Mouse (Mus musculus) small intestine, adult 10 weeks (tissue): Measurements from ENCODE around the gene Fbxo47. TPM values are rescaled to one million over a fixed set of nuclear protein-coding genes. Genes with fewer than 3 reads are reported as not detected.

ENCODE experiments used
- polyA plus RNA-seq: library from polyadenylated mRNA; stranded (reverse); fragments of 350-450 nt; fragmentation: Illumina TruSeq; extraction: RNeasy Lipid Tissue Mini Kit (QIAGEN cat#74804); gene quantifications from one replicate; pipeline ENCODE4 v1.2.3, GENCODE M21; 2014; ENCODE audit warnings: low replicate concordance

The Fbxo47 gene
- 1.5 TPM for polyA plus RNA-seq

DNA sequence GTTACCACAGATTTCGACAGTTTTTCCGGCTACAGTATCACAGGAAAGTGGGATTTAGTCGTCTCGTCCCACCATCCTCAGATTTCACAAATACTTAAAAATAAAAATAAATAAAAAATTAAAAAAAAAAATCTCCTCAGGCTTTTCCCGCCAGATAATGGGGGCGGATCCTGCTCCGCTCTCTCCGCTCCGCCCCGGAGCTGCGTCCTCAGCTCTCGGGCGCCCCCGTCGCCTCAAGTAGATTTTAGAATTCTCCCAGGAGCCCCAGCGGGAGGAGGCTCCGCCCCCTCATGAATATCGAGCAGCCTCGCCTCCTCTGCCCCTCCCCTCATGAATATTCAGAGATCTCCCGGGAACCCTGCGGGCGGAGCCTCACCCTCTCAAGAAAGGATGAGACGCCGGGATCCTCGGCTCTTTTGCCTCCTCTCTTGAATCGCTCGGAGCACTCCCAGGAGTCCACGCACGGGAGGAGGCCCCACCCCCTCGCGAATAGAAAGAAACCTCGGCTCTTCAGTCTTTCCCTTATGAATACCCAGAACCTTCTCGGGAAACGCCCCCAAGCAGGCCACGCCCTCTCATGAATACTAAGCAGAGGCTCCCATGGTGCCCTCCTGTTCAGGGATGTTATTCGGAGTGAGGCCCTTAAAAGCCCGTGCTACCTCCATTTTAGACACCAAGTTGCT is at the start of gene Fbxo47:
Fbxo47 (minus strand) TSS at position 237 of the 683 bp plus-strand sequence.

DNA sequence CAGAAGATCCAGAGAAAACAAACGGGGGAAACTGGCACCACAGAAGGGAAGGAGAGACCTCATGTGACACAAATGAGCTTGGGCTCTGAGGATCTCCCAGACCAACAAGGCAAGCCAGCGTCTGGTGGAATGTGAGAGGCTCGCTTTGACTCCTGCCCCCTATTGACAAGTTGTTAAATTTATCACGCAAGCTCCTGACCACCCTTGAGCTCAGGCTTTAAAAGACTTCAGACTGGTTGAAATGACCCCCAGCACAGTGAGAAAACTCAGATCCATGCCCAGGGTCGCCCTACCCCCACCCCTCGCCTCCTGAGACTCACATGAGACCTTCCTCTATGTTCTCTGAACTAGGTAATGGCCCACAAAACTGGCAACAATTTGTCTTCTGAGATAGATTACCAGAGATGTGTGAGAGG is 43.4 kb downstream of the Fbxo47 start, which contains the start of gene B230217C12Rik:
B230217C12Rik (plus strand) TSS at position 242 of the 416 bp plus-strand sequence.

Other genes starting within 250 kb of the Fbxo47 start
- gene Mllt6, start 220.7 kb downstream of the Fbxo47 start, polyA plus RNA-seq = 3.7 TPM
- 16.7 TPM for gene Cisd3, start 198.3 kb downstream of the Fbxo47 start, polyA plus RNA-seq
- 1.9 TPM for gene Pcgf2, start 183.7 kb downstream of the Fbxo47 start, polyA plus RNA-seq
- 6.1 TPM for gene Psmb3, start 180.8 kb downstream of the Fbxo47 start, polyA plus RNA-seq
- gene Pip4k2b, start 139.4 kb downstream of the Fbxo47 start, polyA plus RNA-seq = 2.8 TPM
- gene Cwc25, start 117.6 kb downstream of the Fbxo47 start, polyA plus RNA-seq = 11.0 TPM
- not detected for gene 1700001P01Rik, start 108.2 kb downstream of the Fbxo47 start, polyA plus RNA-seq
- 1,379 TPM for gene Rpl23, start 101.7 kb downstream of the Fbxo47 start, polyA plus RNA-seq
- 88.5 TPM for gene Lasp1, start 85.2 kb downstream of the Fbxo47 start, polyA plus RNA-seq
- gene B230217C12Rik, start 43.4 kb downstream of the Fbxo47 start, polyA plus RNA-seq = 1.7 TPM
- not detected for gene Plxdc1, start 102.3 kb upstream of the Fbxo47 start, polyA plus RNA-seq
- not detected for gene Arl5c, start 112.0 kb upstream of the Fbxo47 start, polyA plus RNA-seq
- gene Cacnb1, start 138.9 kb upstream of the Fbxo47 start, polyA plus RNA-seq = not detected
- gene Rpl19, start 142.6 kb upstream of the Fbxo47 start, polyA plus RNA-seq = 34.7 TPM
- not detected for gene Stac2, start 169.3 kb upstream of the Fbxo47 start, polyA plus RNA-seq